Mouse (Mus musculus): ENCODE measurements around the gene Ttll9. TPM values are rescaled to one million over a fixed set of nuclear protein-coding genes. Genes with fewer than 3 reads are reported as not detected.

The Ttll9 gene
- 0.52 and 0.81 TPM in 2 replicates for polyA plus RNA-seq (2012)

DNA sequence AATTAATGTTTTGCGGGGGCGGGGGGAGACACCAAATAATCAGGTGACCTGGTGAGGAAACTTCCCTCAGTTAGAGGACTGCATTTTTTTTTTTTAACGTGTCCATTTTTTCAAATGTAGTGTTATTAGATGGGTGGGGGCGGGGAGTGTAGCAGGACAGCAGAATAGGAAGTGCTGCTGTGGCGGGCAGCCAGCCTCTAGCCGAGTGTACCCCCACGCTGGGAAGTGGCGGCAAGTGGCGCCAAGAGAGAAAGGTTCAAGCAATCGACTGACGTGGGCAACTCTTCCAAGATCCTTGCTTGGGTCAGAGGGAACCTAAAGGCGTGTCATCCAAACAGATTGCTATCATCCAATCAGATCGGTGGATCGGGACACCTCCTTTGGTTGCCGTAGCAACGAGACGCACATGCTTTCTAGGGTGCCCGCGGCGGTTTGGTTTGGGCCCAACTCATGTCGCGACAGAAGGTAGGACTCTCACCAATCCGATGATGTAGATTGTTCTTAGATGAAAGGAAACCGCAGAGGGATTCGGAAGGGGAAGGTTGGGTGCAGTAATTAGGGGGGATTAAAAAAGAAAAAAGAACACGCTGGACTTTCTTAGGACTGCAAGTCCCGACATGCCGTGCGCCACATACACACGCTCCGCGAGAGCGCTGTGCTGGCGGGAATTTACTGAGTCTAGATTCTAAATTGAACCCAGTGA lies at the start of gene Ttll9:
Gene Ttll9, plus strand, starts transcription at position 395 of the 703 bp plus-strand sequence.

DNA sequence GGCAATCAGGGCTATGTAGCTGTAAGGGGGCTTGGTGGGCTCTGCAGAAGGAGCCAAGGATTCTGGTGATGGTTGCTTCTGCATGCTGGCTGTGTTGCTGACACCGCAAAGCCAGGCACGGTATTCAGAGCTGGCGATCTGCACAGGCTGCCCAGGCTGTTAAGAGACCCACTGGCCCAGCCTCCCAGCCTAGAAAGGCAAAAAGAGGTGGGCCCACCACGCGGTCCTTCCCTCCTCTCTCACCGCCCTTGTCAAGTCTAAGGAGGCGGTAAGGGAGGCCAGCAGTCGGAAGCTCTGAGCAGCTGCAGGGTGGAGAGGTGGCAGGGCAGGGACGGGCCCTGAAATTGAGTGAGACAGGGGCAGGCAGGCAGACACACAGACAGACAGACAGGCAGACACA lies 29.2 kb upstream of the Ttll9 start, which contains the start of gene Foxs1:
Gene Foxs1, minus strand, starts transcription at position 161 of the 400 bp plus-strand sequence.

DNA sequence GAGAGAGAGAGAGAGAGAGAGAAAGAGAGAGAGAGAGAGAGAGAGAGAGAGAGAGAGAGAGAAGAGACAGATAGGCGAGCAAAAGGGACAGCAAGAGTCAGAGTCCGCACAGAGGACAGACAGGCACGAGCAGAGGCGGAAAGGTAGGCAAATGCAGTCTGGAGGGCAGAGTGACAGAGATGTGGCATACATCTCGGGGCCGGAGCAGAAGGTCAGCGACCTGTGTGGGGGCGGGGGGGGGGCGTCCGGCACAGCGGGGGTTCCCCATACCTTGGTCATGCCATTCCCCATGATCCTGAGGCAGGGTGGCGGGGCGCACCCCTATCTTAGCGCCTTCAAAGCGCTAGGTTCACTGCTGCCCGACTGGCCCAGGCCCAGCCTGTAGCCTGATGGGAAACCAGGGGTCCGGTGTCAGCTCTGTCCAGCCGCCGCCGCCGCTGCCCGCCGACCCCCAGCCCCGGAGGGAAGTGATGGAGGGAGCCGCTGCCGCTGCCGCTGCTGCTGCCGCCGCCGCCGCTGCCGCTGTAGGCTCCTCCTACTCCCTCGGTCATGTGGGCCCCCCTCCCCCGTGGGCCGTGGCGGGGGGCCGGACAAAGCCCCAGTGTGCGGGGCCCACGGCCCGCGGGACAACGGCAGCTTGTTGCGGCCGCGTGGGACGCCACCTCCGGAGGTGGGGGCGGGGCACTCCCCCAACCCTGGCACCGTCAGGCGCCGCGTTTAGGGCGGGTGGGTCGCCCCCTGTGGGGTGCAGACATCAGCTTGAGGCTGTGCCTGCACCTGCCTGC lies 11.0 kb upstream of the Ttll9 start, which contains the start of gene Dusp15:
Gene Dusp15, minus strand, starts transcription at position 634 of the 785 bp plus-strand sequence.

DNA sequence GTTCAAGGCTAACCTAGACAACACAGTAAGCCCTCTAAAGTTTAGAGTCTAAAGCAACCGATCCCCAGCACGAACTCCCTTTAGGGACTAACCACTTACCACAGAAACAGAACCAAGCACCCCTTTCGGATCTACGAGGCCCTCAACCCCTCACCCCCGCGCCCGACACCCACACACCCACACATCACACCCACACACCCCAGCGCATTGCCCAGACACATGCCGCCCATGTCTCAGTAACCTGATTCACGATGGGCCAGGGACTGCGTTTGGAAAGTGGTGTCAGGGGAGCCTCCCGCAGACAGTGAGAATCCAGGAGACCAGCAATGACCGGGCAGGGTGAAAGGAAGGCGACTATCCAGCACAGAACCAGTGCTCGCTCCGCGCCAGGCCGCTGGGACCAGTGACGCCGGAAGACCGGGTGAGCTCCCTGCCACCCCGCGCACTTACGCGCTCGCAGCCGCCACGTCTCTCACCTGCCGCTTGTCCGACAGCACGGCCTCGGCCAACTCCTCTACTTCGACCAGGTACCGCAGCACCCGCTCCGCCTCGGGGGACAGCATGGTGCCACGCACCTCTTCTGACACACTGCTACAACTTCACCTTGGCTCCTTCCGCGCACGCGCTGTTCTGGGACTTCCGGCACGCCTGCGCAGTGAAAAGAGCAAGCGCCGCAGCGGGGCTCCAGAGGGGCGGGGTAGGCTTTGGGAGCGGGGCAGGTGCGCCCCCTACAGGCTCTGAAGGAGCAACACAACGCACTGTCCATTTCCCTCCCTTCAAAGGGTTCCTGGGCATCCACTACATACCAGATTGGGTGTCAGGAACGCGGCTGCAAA lies 52.7 kb downstream of the Ttll9 start, which contains the start of gene Pdrg1:
Gene Pdrg1, minus strand, starts transcription at position 670 of the 836 bp plus-strand sequence.

DNA sequence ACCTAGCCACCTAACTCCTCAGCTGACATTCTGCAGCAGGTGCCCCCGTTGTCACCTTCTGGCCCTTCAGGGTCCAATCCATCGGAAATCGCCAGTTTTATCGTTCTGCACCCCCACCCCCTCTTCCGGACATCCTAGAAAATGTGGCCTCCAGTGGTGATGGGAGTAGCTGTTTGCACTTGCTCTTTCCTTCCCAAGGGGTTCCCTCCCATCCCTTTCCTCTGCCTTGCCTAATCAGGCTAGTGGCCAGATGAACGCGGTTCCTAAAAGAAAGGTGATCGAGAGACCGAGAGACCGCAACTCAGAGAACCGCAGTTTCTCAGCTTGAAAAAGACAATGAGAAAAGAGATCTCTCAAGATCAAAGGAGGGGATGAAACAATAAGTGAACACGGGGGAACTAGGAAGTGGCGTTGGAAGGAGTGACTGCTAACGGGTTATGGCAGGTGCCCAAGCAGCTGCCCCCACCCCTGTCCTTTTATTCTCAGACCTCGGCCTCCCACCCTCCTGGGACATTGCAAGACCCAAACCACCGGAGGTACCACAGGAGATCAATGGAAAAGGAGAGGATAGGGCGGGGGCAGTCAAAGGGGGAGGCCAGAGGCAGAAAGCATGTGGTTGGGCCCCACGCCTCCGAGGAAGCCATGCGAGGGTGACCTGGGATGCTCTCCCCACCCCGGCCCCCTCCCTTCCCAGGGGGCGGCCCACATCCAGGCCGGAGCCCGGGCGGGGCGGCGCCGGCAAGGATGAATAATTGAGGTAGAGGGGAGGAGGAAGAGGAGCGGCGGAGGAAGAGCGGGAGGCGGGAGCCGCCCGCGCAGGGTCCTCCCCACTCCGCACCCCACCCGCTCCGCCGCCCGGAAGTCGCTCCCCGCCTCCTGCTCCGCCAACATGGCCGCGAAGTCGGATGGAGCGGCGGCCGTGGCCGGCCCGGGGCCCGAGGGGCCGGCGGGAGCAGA lies 69.1 kb downstream of the Ttll9 start, which contains the start of gene Xkr7:
Gene Xkr7, plus strand, starts transcription at position 727 of the 957 bp plus-strand sequence.

Other genes starting within 250 kb of the Ttll9 start
- 20.1 and 27.2 TPM in 2 replicates for gene Id1, start 226.2 kb upstream of the Ttll9 start, polyA plus RNA-seq (2012)
- gene Cox4i2, start 208.3 kb upstream of the Ttll9 start, polyA plus RNA-seq (2012) = 1.9 and 3.6 TPM in 2 replicates
- 27.4 and 31.0 TPM in 2 replicates for gene Bcl2l1, start 130.8 kb upstream of the Ttll9 start, polyA plus RNA-seq (2012)
- gene Tpx2, start 114.5 kb upstream of the Ttll9 start, polyA plus RNA-seq (2012) = 8.7 and 9.0 TPM in 2 replicates
- gene Mylk2, start 51.1 kb upstream of the Ttll9 start, polyA plus RNA-seq (2012) = 0.03 TPM in 1 of 2 replicates, not detected in the other
- gene Foxs1, start 29.3 kb upstream of the Ttll9 start, polyA plus RNA-seq (2012) = 0.09 and 0.23 TPM in 2 replicates
- not detected in 2 replicates for gene Dusp15, start 10.8 kb upstream of the Ttll9 start, polyA plus RNA-seq (2012)
- 63.7 and 83.7 TPM in 2 replicates for gene Pdrg1, start 52.9 kb downstream of the Ttll9 start, polyA plus RNA-seq (2012)
- gene Xkr7, start 69.4 kb downstream of the Ttll9 start, polyA plus RNA-seq (2012) = 0.03 and 0.09 TPM in 2 replicates
- gene Ccm2l, start 103.5 kb downstream of the Ttll9 start, polyA plus RNA-seq (2012) = 3.8 and 5.4 TPM in 2 replicates
- gene Hck, start 146.0 kb downstream of the Ttll9 start, polyA plus RNA-seq (2012) = 9.8 and 12.6 TPM in 2 replicates
- 36.2 and 36.5 TPM in 2 replicates for gene Tm9sf4, start 198.8 kb downstream of the Ttll9 start, polyA plus RNA-seq (2012)

Measured in megakaryocyte-erythroid progenitor cell, adult 5 weeks (primary cell).